Mouse (Mus musculus) C3H10T1/2 (cell line): ENCODE results near the gene Nsa2. TPM values are rescaled to one million over a fixed set of nuclear protein-coding genes. Genes with fewer than 3 reads are reported as not detected.

Experiments
- polyA plus RNA-seq, 2 experiments: library from polyadenylated mRNA; unstranded; fragments of >200 nt; fragmentation: generic; extraction: Trizol; gene quantifications; one replicate each; pipeline ENCODE4 v1.2.1; 2012; ENCODE audit warnings: missing spikeins in 2 of 2

Nsa2 gene
- 100 to 1,000 TPM in 1 of 2 experiments, 10 to 100 TPM in 1; 55.4 to 146 TPM for polyA plus RNA-seq

DNA sequence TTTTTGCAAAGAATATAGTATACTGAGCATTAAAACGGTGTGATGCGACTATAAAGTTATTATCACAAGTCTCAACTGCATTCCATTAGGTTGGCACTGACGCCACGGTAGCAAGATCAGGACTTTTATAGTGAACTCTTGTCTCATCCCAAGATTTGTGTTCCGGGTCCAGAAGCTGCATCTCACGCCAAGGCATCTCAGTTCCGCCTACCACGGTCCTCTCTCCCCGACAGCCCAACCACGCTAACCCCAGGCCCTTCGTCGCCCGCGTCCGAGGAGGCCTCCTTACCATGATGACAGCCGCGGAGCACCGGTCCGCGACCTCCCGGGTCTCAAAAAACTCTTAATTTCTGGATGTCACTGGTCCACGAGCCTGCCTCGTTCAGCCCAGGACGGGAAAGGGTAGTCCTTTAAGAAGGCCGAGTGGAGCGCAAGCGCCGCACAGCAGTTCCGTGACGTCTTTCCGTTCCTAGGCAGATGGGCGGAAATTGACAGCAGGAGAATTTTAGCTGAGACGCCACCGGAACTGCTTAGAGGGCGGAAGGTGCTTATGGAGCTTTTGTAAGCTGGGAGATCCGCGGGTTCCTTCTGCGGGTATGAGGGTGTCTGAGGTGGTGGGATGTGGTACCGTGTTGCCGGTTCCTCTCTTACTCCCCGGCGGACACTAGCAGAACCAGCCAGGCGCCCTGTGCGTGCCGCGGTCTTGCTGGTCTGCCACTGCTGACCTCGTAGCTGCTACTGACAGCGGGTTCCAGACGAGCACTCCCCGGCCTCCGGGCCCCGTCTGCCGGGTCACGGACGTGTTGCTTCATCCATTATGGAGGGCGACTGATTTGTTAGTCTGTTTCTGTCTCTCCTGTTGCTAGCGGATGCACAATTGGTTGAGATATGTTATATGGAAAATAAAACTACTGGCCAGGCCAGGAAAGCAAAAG is at the start of gene Nsa2, which contains the start of gene Gfm2:
Nsa2 (minus strand) TSS at position 472 of the 935 bp plus-strand sequence.
Gfm2 (plus strand) TSS at position 472 of the 935 bp plus-strand sequence.

DNA sequence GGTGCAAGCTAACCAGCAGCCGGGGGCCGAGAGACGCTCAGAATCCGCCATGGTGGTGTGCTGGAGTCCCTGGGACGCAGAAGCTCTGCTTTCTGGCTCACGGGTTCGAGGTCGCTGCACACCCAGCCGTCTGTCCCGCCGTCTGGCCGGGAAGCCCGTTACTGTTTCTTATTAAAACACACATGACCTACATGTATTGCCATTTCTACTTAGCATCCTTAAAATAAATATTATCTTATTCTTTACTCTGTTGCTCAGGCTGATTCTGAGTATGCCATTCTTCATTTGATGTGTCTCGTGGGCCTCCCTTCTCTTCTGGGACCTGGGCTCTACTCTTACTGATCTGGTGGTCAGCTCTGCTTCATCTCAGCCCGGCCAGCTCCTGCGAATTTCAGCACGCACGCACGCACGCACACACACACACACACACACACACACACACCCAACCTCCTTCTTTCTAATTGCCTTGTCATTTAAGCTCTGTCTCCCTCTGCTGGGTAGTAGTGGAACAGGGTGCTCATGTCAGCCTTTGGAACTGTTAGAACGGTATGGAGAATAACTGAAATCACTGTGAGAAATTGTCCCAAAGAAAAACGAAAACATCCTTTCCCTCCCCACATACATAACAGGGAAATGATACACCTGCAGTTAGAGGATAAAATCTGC is 38.4 kb downstream of the Nsa2 start, which contains the start of gene Gm6169:
Gm6169 (minus strand) TSS at position 51 of the 666 bp plus-strand sequence.

Other genes starting within 250 kb of the Nsa2 start
- gene Gcnt4, start 213.2 kb downstream of the Nsa2 start, polyA plus RNA-seq = 1 to 10 TPM in 1 of 2 experiments, under 1 TPM in 1; 0.14 to 1.3 TPM
- not detected for gene 1700029F12Rik, start 103.6 kb downstream of the Nsa2 start, polyA plus RNA-seq
- gene Fam169a, start 70.7 kb downstream of the Nsa2 start, polyA plus RNA-seq = under 1 TPM; 0.01 to 0.05 TPM
- 10 to 100 TPM in 1 of 2 experiments, 1 to 10 TPM in 1; 6.5 to 15.6 TPM for gene Gm6169, start 38.7 kb downstream of the Nsa2 start, polyA plus RNA-seq
- gene Gfm2, start within 50 bp of the Nsa2 start, polyA plus RNA-seq = 10 to 100 TPM in 1 of 2 experiments, 1 to 10 TPM in 1; 3.4 to 10.0 TPM
- 10 to 100 TPM; 11.6 to 73.5 TPM for gene Hexb, start 60.4 kb upstream of the Nsa2 start, polyA plus RNA-seq
- 10 to 100 TPM in 1 of 2 experiments, 1 to 10 TPM in 1; 2.6 to 75.2 TPM for gene Enc1, start 103.2 kb upstream of the Nsa2 start, polyA plus RNA-seq